Mouse (Mus musculus): ENCODE measurements at regions not wholly inside any gene's neighbourhood (a gene's known extent, or its start where the extent isn't known, plus 50 kb on each side); places are given as distances from the start of the nearest gene placed in this dataset.

GRCm38 (mm10) chr11:57911698-57912283 lies 79.2 kb upstream of the Hand1 start:
- peak; percentile 35; the same call in 1 of the 2 replicates for ATAC-seq (replicated peaks; ENCODE audit: low FRiP score, low TSS enrichment, poor library complexity, severe bottlenecking)

DNA sequence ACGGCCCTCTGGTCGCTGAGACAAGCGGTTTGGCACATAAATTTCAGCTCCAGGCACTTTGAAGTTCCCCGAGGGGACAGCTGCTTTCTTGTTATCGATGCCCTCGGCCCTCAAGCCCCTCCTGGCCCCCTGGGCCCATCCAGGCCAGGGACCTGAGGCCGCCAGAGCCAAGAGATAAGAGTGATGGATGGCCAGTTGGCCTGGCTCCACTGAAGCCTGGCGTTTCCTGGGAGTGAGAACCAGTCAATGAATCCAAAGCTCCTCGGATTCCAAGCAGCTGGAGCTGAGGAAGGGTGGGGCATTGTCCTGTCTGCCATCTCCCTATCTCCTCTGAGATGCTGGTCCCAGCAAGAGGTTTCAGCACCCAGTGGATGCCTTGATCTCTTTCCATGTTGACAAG lies 71.6 kb upstream of the Hand1 start:
- no peak for ATAC-seq (replicated peaks; ENCODE audit: low FRiP score, low TSS enrichment, poor library complexity, severe bottlenecking)

GRCm38 (mm10) chr11:57899335-57899734 lies 66.7 kb upstream of the Hand1 start:
- ATAC-seq (replicated peaks; ENCODE audit: low FRiP score, low TSS enrichment, poor library complexity, severe bottlenecking) = no peak

DNA sequence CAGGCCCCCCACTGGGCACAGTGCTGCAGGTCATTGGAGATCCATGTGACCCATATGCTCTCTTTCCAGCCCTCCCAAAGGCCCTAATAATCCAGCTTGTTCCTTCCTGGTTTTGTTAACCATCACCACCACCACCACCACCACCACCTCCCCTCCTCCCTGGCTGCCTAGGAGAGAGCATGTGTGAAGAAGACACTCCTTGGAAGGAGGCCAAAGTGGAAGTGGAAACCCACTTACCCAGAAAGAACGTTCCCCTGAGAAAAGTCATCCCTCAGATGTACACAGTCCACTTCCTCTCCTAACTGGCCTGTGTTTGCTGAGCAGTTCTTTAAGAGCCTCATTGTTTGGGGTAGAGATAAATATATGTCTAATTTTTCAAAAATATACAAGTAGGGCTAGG lies 62.9 kb upstream of the Hand1 start:
- ATAC-seq (replicated peaks; ENCODE audit: low FRiP score, low TSS enrichment, poor library complexity, severe bottlenecking) = no peak

GRCm38 (mm10) chr11:57882736-57883635 lies 50.4 kb upstream of the Hand1 start:
- ATAC-seq (replicated peaks; ENCODE audit: low FRiP score, low TSS enrichment, poor library complexity, severe bottlenecking) = no peak
